Mouse (Mus musculus) layer of hippocampus, adult 11-12 months (tissue): ENCODE data around the gene Msn.

Experiments used
- DNase-seq: peaks from one replicate; pipeline ENCODE4 v3.0.0; 2022; ENCODE audit warnings: low spot score

The Msn gene

DNA sequence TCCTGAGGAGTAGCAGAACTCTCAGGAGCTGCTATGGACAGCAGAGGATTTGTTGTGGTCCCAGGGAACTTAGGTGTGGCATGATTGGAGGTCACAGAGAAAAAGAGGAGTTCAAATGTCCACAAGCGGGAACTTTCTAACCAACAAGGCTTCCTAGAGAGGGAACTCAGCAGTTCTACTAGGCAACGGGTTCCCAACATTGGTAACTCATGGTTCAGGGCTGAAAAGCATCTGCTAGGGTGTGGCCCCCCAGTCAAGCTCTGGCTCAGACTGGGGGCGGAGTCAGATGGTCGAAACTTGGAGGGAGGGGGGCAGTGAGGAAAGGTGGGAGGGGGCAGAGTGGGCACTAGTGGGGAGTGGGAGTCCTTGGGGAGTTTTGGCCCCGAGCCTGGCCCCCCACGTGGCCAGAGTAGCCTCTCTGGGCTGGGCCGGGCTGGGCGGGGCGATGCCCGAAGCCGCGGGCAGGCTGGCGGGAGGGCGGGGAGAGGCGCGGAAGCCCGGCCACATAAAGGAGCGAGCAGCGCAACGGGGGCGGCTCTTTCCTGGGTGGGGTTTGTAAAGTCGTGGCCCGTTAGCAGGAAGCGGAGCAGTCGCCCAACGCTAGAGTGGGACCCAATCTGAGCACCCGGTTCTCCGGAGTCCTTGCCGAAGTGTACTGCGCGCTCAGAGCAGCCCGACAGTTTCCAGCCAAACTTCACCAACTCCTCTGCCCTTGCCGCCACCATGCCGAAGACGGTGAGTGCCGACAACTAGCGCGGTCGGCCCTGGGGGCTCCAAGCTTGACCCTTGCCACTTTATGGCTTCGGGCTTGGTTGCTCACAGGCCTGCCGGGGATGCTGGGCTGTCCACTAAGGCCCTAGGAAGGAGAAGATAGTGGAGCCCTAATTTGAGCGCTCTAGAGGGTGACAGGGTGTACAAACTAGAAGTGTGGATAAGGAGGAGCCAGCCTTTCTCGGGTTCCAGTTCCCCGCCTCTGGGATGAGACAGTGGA lies at the start of gene Msn:
Msn (plus strand) TSS at position 534 of the 991 bp plus-strand sequence.
- peak; percentile 33 for DNase-seq

DNA sequence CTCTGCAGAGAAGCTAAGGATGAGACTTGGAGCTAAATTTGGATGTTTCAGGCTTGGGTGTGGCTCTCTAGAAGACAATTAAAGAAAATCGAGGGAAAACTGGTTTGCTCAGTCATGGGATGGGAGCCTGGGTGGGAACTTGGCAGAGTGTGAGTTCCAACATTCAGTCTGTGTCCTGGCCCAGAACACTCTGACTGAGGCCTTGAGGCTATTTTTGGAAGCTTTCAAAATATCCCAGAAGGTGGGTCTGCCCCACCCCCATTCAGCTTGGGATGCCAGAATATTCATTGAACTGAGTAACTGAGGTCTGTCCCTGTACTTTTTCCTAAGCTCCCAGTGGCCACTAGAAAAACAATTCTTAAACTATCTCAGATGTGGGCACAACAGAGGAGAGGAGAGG lies 43.0 kb upstream of the Msn start:
- DNase-seq = no peak

DNA sequence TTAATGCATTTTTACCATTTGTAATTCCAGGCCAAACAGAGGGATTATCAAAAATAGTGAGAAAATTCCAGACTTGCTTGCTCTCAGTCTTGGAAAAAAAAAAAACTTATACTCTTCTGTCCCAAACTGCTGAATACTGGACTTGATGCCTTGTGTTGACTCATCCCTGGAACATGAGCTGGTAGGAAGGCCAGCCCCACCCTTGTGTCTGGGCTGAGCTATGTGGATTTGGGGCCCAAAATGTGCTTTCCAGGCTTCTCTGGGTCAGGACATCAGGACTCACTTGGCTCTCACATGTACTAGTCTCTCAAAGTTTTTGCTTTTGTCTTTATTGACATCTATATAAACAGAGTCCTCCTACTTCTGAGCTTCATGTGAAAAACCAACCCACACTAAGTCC lies 18.1 kb upstream of the Msn start:
- no peak for DNase-seq

DNA sequence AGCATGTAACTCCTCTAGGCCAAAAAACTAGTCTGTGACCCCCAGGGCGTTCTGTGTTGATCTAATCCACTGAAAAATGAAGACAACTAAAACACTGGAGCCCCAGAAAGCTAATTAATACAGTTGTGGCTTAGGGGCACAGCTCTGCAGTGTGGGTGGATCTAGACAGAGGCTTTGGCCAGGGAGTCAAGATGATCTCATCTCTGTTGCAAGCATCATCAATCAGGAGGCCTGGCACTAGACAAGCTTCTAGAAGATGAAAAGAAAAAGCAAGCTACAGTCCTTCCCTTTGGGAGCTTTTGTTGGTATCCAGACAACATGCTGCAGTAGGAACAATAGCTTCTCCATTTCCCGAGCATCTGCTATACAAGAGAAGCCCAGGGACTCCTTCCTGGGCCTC lies 9.6 kb upstream of the Msn start:
- no peak for DNase-seq

DNA sequence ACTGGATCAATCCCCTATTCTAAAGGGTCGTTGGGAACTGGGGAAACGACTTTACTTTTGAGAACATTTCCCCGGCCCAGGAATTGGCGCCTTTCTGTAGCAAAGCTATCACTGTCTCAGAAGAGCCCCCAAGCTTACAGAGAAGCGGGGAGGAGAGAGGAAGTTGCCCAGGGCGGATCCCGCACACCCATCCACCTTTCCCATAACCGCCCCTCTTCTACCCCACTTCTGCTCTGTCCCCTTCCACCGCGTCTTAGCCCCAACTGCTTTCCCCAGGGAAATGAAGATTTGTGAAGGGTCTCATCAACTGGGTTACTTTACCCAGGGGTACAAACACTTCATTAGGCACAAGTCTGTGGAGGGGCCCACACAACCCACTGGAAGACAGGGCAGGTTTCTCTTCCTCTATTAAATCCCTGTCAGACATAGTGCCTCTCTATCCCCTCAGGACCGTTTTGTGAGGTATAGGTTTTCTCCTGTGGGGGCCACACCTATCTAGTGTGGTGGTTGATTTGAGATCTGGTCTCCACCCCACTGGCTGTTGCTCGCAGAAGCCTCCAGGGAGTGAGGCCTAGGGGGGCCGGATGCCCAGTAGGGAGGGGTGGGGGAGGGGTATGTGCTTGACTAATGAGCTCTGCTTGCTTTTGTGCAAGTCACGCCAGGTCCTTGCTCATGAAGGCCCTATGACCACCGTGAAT lies 820 bp downstream of the Msn start:
- no peak for DNase-seq

DNA sequence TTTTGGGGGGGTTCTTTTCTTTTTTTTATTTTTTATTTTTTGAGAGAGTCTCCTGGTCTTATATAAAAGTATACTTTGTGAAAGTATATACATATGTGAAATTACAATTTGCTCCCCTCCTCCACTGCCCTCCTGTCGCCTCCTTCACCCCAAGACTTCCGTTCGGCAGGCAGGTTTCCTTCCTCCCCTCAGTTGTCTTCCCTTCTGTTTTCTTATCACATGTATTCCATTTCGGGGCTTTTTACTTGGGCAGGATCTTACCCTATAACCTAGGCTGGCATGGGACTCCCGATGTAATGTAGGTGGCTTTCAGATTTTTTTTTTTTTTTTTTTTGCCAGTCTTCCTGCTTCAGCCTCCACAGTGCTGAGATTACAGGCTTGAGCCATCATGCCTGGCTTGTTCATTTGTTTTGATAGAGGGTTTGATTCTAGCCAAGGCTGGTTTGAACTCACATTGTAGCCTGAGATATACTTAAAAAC lies 1.7 kb downstream of the Msn start:
- DNase-seq = no peak

DNA sequence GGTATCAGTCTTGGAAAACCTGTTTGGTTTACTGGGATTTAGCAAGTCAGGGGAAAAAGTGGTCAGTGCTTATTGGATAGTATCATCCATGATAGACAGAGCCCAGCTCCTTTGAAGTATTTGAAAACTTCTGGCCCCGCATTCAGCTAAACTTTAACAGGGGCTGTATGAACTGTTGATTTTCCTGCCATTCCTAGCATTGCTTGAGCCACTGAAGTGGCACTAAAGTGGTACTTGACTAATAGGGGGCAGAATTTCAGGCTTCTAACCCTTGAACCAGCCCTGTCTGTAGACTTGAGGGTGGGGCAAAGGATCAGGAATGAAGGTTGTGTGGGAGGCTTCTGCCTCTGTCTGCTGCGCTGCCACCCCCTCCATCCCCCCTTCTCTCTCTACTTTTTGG lies 3.2 kb downstream of the Msn start:
- DNase-seq = no peak

DNA sequence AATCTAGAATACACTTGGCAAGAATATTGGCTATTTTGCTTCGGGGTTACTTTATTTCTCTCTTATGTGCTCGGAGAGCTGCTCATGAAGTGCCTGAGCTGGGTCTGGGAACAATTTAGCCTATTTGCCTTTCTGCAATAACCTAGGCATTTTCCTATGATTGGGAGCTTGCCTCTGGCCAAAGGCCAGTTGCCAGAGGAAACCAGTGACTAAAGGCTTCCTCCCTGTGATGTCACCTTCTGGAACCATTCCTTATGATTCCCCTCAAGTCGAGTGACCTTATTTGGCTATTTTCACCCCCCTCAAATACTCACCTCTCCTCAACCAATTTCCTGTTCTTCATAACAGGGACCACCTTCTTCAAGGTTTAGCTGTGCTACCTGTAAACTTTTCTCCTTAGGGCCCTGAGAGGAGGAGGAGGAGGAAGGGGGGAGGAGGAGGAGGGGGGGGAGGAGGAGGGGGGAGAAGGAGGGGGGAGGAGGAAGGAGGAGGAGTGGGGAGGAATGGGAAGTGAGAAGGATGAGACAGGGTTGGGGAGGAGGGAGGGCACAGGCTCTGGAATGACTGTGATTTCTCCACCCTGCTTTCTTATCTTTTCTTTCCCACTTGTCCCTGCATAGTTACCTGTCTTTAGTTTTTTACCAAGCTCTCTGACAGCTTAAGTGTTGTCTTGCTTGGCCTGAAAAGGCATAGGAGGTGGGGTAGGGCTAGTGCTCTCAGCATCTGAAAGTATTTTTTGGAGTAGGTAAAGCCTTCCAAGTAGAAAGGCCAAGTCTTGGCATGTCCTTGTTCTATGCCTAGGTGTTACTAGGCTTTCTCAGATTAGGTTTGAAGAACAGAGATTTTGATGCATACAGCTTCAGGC lies 11.8 kb downstream of the Msn start:
- DNase-seq = no peak

DNA sequence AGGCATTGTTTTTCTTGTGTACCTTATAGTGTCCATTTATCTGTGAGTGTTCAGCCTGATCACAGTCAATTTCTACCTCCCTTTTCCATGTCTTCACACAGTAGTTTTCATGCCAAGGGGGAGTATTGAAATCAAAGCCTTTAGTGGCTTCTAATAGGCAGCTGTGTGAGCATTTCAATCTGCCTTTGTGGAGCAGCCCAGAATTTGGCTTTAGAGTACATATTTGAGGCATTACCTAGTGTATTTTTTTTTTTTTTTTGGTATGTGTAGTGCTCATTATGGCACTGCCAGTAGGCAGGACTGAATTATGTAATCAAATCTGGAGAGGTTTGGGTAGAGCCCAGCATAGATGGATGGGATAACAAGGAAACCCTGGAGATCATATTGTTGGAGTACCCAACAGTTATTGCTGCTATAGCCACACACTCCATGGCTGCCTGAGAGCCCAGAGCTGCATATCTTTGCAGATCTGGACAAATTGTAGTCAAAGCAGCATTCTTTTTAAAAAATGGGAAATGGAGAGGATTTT lies 17.3 kb downstream of the Msn start:
- DNase-seq = no peak

DNA sequence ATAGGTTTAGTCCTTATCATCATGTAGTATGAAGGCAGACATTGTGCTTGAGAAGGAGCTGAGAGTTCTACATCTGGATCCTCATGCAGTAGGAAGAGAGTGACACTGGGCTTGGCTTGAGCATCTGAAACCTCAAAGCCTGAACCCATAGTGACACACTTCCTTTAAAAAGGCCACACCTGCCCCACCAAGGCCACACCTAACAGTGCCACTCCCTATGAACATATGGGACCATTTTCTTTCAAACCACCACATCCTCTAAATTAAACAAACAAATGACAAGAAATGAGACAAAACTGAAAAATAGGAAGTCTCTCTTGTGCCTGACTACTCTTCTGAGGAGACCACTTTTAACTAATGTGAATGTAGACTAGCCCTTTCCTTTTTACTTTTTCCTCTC lies 19.7 kb downstream of the Msn start:
- DNase-seq = no peak

DNA sequence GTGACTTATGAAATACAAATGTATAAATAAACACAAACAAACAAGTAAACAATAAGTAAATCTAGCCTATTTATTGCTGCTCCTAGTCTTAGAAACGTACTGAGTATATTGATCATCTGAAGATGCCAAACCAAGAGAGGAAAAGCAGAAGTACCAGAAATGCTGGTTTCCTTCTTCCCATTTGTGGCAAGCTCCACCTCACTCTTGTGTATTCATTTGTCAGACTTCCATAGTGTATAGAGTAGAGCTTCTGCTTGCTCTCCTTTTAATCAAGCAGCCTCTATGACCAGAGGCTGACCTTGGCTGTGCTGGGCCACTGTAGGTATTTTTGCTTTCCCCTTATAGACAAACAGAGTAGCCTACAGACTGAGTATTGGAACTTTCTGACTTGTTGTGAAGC lies 21.5 kb downstream of the Msn start:
- no peak for DNase-seq

DNA sequence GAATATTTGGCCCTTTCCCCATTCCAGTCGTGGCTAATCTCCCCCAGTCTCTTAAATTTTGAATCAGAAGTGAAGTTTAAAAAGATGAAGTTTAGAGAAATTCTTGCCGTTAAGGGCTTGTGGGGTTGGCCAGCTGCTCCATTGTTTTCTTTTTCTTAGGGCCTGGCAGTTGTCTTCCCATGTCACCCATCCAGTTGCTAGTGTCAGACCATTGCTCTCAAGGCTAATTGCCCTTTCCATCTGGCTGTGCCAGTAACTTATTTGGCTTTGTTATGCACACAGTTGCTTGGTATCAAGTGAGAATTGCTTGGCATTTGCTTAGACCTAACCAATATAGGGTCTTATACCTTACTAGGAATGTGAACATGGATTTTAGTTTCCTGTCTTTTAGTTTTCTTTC lies 24.2 kb downstream of the Msn start:
- DNase-seq = no peak

DNA sequence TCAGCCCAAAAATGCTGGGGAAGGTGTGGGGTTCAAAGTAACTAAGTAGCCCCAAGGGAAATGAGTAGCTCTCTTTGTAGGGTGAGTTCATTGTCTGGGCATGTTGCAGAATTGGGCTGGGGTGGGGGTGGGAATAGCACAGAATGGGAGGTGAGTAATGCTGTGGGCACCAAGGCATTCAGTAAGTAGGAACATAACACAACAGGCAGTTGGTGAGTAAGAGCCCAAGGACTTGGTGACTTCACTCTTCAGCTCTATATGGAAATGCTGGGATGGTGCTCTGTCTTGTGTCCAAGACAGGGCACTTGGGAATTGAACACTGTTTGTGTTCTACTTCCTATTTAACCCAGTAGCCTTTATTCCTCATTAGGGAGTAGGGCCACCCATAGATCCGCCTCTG lies 26.1 kb downstream of the Msn start:
- DNase-seq = no peak

DNA sequence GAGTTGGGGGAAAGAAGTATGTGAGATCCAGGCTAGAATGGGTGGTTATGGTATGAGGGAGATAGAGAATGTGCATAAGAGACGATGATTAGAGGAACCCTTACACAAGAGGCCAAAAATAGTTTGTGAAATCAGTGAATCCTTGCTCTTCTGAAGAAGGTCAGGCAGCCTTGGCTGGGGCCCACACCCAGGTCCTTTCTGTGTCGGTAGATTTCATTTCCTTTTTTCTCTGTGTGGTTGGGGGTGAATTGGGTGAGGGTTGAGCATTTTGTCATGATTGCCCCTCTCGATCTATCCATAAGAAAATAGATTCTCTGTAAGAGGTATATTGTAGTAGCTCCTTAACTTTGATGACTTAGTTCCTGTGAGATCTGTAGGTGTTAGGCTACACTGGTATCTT lies 31.0 kb downstream of the Msn start:
- DNase-seq = no peak

DNA sequence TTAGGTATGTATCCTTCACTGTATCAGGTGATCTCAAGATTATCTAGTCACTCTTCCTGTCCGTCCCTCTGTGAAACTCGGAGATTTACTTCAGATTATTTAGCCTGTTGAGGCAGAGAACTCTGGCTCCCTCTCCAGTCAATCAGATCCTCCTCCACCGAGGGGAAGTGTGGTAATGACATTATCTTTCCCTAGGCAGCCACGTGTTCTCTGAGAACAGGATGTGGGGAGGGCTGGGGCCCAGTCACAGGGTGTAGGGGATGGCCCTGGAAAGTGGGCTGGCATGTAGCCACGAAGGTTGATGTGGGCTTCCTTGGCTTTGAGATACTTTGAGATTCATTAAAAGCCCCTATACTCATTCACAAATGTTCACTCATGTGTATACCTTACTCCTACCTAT lies 34.3 kb downstream of the Msn start:
- DNase-seq = peak; percentile 27

DNA sequence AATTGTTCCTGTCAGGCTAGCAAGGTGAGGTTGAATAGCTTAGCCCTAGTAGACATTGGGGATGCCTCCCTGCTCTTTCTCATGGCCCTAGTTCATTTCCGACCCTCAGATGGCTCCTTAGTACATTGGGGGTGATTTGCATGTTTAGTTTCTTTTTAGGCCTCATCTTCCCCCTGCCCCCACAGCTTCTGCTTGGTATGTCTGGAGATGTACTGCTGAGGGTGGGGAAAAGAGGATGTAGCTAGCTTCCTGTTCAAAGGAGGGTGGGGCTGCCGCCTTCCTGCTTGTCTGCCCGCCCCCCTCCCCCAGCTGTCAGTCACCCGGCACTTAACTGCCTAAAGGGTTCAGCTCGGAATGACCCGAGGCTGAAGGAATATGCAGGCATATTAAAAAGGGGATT lies 34.8 kb downstream of the Msn start:
- DNase-seq = peak; percentile 12

DNA sequence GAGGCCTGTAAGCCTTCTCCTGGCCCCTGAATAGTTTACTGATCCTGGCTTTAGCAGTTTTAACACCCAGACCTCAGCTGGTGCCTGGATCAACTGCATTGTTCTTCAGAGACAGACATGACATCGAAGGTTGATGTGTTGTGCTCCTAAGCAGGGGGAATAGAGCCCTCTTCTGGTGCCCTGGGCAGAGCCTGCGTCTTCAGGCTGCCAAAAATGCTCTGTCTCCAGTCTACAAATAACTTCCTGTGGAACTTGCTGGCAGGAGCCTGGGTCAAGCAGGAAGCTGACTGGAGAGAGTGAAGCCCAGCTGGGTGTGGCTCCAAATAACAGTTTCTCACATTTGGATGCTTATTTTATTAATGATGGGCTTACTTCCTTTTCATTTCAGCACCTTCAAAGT lies 37.4 kb downstream of the Msn start:
- peak; percentile 9 for DNase-seq

DNA sequence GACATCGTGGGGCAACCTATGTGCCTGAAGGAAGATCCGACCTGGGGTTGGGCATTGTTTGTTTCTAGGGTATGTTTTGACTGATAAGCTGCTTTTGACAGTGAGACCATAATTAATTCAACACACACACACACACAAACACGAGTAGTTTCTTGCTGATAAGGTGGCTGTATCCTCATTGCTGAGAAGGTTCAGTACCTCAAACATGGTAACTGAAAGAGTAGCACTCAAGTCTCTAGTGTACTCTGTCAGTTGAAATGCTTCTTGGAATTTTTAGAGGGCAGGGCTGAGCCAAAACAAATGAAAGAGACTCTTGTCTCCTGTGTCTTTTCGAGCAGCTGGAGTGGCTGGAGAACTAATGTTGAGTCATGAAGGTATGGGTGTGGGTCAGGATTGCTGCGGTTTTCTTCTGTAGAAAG lies 38.4 kb downstream of the Msn start:
- DNase-seq = no peak

DNA sequence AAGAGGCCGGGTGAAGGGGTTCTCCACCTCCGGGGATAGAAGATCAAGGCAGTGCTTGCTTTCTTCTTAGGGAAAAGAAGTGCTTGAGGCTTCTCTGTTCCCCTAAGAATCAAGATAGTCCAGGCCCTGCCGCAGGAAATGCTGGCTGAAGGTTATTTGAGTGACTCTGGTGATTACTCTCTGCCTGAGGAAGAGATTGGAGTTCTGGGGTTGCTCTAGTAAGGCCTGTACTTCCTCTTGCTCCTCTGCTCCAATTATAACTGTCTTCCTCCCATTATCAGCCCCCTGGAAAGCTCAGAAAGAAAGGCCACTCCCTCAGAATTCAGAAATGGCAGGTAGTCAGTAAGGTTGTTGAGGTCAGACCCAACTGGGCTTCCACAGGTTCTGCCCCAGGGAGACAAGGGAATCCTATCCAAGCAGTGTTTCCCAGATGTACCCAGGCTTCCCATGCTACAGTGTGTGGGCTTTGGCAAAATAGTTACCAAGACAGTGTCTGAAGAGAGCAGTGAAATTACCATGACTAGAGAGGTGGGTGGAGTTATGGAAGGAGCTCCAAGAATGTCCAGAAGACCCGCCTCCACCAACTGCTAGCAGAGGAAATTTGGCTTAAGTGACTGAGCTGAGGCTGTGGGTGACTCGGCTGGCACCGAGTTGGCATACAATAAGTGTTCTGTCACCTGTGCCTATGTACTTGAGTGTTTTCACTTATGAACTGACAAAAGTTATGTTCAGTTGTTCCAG lies 39.2 kb downstream of the Msn start:
- no peak for DNase-seq

DNA sequence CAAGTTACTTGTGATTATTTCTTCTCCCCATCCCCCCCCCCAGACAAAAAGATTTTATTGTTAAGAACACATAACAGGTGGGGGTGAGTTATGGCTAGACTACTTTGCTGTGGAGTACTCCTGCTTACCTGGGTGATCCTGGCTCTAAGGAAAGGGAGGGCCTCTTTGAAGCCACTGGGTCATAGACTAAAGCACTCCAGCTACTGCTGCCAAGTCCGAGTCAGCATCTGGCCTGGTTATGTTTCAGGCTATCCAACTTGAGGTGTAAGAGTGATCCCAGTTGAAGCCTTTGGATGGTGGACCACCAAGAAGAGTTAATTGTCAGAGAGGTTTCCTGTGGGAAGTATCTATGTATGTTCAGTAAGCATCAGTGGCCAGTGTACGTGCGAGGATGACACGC lies 39.7 kb downstream of the Msn start:
- no peak for DNase-seq

DNA sequence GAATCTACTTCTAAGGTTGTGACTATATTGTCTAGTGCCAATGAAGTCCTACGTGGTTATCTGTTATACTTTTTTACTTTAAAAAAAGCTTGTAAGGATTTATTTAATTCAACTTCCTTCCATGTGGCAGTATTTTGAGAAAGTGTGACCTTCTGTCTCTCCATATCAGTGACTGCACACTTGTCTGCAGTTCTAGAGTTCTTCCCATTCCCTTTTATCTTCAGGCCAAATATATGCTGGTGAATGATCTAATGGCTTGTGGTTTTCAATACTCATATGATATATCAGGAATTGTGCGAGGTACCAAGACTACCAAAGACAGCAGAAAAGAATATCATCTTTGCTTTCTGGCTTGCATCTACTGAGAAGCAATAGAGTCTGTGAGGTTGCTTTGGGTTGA lies 43.4 kb downstream of the Msn start:
- DNase-seq = no peak
